Comparison of ENCODE assay signal across 20 mouse cellular contexts in the genomic region with DNA sequence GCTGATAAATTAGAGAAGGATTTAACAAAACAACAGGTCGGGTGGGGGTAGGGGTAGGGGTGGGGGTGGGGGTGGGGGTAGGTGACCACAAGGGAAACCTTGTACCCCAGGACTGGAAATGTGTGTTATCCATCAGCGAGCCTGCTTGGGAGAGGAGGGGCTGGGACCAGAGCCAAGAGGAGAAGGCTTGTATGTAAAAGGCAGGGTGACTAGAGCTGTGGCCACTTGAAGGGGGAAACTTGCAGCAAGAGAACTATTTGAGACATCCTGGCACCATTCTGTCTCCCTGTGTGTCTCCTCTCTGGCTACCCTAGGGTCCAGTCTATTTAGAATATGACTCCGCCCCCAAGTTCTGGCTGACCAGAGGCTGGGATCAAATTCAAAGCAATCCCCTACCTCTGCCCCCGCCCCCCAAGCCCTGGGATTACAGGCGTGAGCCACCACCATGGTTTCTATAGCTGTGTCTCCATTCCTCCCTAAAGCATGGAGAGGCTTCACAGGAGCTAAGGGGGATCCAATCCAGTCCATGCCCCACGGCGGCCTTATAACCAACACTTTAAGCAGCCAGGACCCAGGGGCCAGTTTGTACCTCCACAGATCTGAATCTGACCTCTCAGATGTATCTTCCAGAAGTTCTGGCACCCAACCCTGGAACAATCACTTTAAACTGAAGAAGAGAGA. TPM values are rescaled to one million over a fixed set of nuclear protein-coding genes. Genes with fewer than 3 reads are reported as not detected.
DNase-seq lines count a peak whose midpoint lies in the region; ATAC-seq and TF ChIP-seq lines count a peak whose summit lies in the region.
"Had no signal": no experiment of that assay in that cellular context is flagged by ENCODE, and none has a peak within 500 bp of the region (broad histone marks: within the 10 kb centered on the region; RNA-seq: fewer than 3 reads in every experiment).

No protein-coding gene starts in this region.

- H3K4me3 ChIP-seq in kidney, embryonic 16.5 days (ENCODE audit: low read length) = no peak overlapping the region
- no peak overlapping the region for H3K4me3 ChIP-seq in kidney, adult 2 months (ENCODE audit: insufficient read depth, low read depth, low read length)
- no peak overlapping the region for H3K4me3 ChIP-seq in stomach, embryonic 15.5 days (replicated peaks)
- no peak overlapping the region for H3K4me3 ChIP-seq in stomach, postnatal 0 days (ENCODE audit: low read depth, low read length)
- no peak overlapping the region for H3K4me3 ChIP-seq in cerebellum, adult 2 months (replicated peaks; ENCODE audit: insufficient read depth, low read depth, low read length)
- H3K4me3 ChIP-seq: heart, embryonic 13.5 days; hindbrain, embryonic 13.5 days; left cerebral cortex, adult 2 months; midbrain, embryonic 12.5 days had no signal

- H3K27ac ChIP-seq in kidney, embryonic 16.5 days (ENCODE audit: low read length) = no peak overlapping the region
- no peak overlapping the region for H3K27ac ChIP-seq in kidney, adult 2 months (ENCODE audit: insufficient read depth, low read depth, low read length)
- H3K27ac ChIP-seq in stomach, embryonic 15.5 days = no peak overlapping the region
- H3K27ac ChIP-seq in stomach, postnatal 0 days (replicated peaks) = no peak overlapping the region
- H3K27ac ChIP-seq in cerebellum, adult 2 months (ENCODE audit: insufficient read depth, low read length) = no peak overlapping the region
- H3K27ac ChIP-seq: heart, embryonic 13.5 days; hindbrain, embryonic 13.5 days; left cerebral cortex, adult 2 months; midbrain, embryonic 12.5 days had no signal

- TF ChIP-seq EP300 in stomach, postnatal 0 days (optimal IDR thresholded peaks at IDR 0.05) = no peak

- TF ChIP-seq CTCF in kidney, adult 2 months (conservative IDR thresholded peaks at IDR 0.05; ENCODE audit: insufficient read depth, insufficient read length, low read depth, low read length) = no peak
- no peak for TF ChIP-seq CTCF in stomach, postnatal 0 days (IDR thresholded peaks at IDR 0.05; ENCODE audit: low read depth)
- no peak for TF ChIP-seq CTCF in cerebellum, adult 2 months (IDR thresholded peaks at IDR 0.05; ENCODE audit: borderline replicate concordance, insufficient read depth, low read depth, low read length)

- H3K27me3 ChIP-seq in kidney, embryonic 16.5 days (ENCODE audit: insufficient read depth, low read length) = no peaks in the 10 kb centered on the region
- no peaks in the 10 kb centered on the region for H3K27me3 ChIP-seq in kidney, adult 2 months (replicated peaks; ENCODE audit: control insufficient read depth, insufficient read depth, low read length)
- 0 out of 2 replicates have a peak, but pooled peaks cover 2% of the 10 kb centered on the region for H3K27me3 ChIP-seq in stomach, embryonic 15.5 days (replicated peaks)
- H3K27me3 ChIP-seq in stomach, postnatal 0 days (ENCODE audit: control insufficient read depth, insufficient read depth, low read length) = no peaks in the 10 kb centered on the region
- H3K27me3 ChIP-seq in cerebellum, adult 2 months (ENCODE audit: control insufficient read depth, insufficient read depth, low read length) = no peaks in the 10 kb centered on the region; the same call in 1 of the 2 replicates

- TF ChIP-seq POLR2A in kidney, adult 2 months (IDR thresholded peaks at IDR 0.05; ENCODE audit: low read depth, low read length) = no peak
- no peak for TF ChIP-seq POLR2A in cerebellum, adult 2 months (IDR thresholded peaks at IDR 0.05; ENCODE audit: borderline replicate concordance, insufficient read depth, low read length)

- peak; percentile 6 for DNase-seq in gastrocnemius, postnatal 25 days
- no peak for DNase-seq in gastrocnemius, postnatal 36 days
- no peak for DNase-seq in kidney, adult 2 months
- DNase-seq in stomach, postnatal 0 days (ENCODE audit: low spot score) = no peak
- no peak for DNase-seq in cerebellum, adult 2 months
- DNase-seq: adrenal gland, postnatal 10 days; cerebellum, adult 9-10 months; kidney, adult 9 months; liver, postnatal 0 days; lung, postnatal 10 days; thymus, postnatal 36 days had no signal

- H3K9ac ChIP-seq in kidney, embryonic 16.5 days (replicated peaks; ENCODE audit: low read length) = peak overlapping the region; percentile 22; the same call in 1 of the 2 replicates
- H3K9ac ChIP-seq in stomach, embryonic 15.5 days = no peak overlapping the region
- no peak overlapping the region for H3K9ac ChIP-seq in stomach, postnatal 0 days (ENCODE audit: low read length)
- H3K9ac ChIP-seq: heart, embryonic 13.5 days; hindbrain, embryonic 13.5 days; liver, postnatal 0 days; midbrain, embryonic 12.5 days had no signal

- no peak for ATAC-seq in kidney, embryonic 16.5 days (ENCODE audit: low FRiP score, low TSS enrichment)
- ATAC-seq in stomach, embryonic 15.5 days (ENCODE audit: insufficient read depth, low FRiP score, low read depth) = 0 out of 2 replicates have a peak, but pooled peaks have one; percentile 7
- ATAC-seq in stomach, postnatal 0 days (ENCODE audit: low FRiP score, low TSS enrichment) = no peak
- ATAC-seq: forebrain, embryonic 16.5 days; inflammation-experienced regulatory T-cells, adult 6 months; liver, postnatal 0 days had no signal

- no peaks in the 10 kb centered on the region for H3K36me3 ChIP-seq in kidney, embryonic 16.5 days (ENCODE audit: insufficient read depth, low read length)
- no peaks in the 10 kb centered on the region for H3K36me3 ChIP-seq in kidney, adult 2 months (ENCODE audit: control insufficient read depth, insufficient read depth, low read length)
- no peaks in the 10 kb centered on the region for H3K36me3 ChIP-seq in stomach, embryonic 15.5 days
- H3K36me3 ChIP-seq in stomach, postnatal 0 days (ENCODE audit: control insufficient read depth, insufficient read depth, low read length) = no peaks in the 10 kb centered on the region
- H3K36me3 ChIP-seq: heart, embryonic 13.5 days; hindbrain, embryonic 13.5 days; midbrain, embryonic 12.5 days had no signal

- no peaks in the 10 kb centered on the region for H3K9me3 ChIP-seq in kidney, embryonic 16.5 days (ENCODE audit: low read length)
- H3K9me3 ChIP-seq in stomach, embryonic 15.5 days = no peaks in the 10 kb centered on the region
- no peaks in the 10 kb centered on the region for H3K9me3 ChIP-seq in stomach, postnatal 0 days (ENCODE audit: control insufficient read depth, low read length)
- H3K9me3 ChIP-seq: heart, embryonic 13.5 days; hindbrain, embryonic 13.5 days; midbrain, embryonic 12.5 days had no signal

- no peak overlapping the region for H3K4me2 ChIP-seq in kidney, embryonic 16.5 days (replicated peaks; ENCODE audit: low read depth, low read length)
- no peak overlapping the region for H3K4me2 ChIP-seq in stomach, embryonic 15.5 days
- H3K4me2 ChIP-seq in stomach, postnatal 0 days (replicated peaks; ENCODE audit: low read depth) = no peak overlapping the region
- H3K4me2 ChIP-seq: heart, embryonic 13.5 days; hindbrain, embryonic 13.5 days; liver, embryonic 11.5 days; midbrain, embryonic 12.5 days had no signal

- WGBS in kidney, embryonic 16.5 days = 64% methylated on average over 7 of the region's 7 CpGs
- WGBS in kidney, adult 2 months = 76% methylated on average over 7 of the region's 7 CpGs
- 73% methylated on average over 7 of the region's 7 CpGs for WGBS in stomach, embryonic 15.5 days
- WGBS in stomach, postnatal 0 days = 68% methylated on average over 7 of the region's 7 CpGs
- WGBS in cerebellum, adult 2 months = 61% methylated on average over 7 of the region's 7 CpGs

- peaks cover 23% of the 10 kb centered on the region for H3K4me1 ChIP-seq in kidney, embryonic 16.5 days (ENCODE audit: insufficient read depth, low read length)
- H3K4me1 ChIP-seq in kidney, adult 2 months (ENCODE audit: control insufficient read depth, insufficient read depth, low read length) = no peaks in the 10 kb centered on the region
- peaks cover 8% of the 10 kb centered on the region; the same call in 1 of the 2 replicates for H3K4me1 ChIP-seq in stomach, embryonic 15.5 days
- 0 out of 2 replicates have a peak, but pooled peaks cover 2% of the 10 kb centered on the region for H3K4me1 ChIP-seq in stomach, postnatal 0 days (replicated peaks; ENCODE audit: control insufficient read depth, insufficient read depth)
- H3K4me1 ChIP-seq in cerebellum, adult 2 months (ENCODE audit: control insufficient read depth, insufficient read depth, low read length) = no peaks in the 10 kb centered on the region

- intact Hi-C loops in gastrocnemius, postnatal 36 days (cut with DNase I) = no loop called here

RNA-seq across cellular contexts. Expression of gene Galnt10, which starts 13.3 kb away (rescaled TPM):
- total RNA-seq in gastrocnemius, postnatal 25 days (2021) = 1 to 10 TPM; 6.0 to 7.5 TPM
- total RNA-seq in gastrocnemius, postnatal 36 days (2021) = 1 to 10 TPM; 5.2 to 6.3 TPM
- polyA plus RNA-seq in kidney, embryonic 16.5 days (2015; fragmentation: Nextera tagmentation; extraction: Ambion mirVana) = 23.6 TPM in 2 replicates
- 10.5 and 11.1 TPM in 2 replicates for polyA plus RNA-seq in kidney, adult 2 months (2012; rRNA removed)
- polyA plus RNA-seq in stomach, embryonic 15.5 days (2015; fragmentation: Nextera tagmentation; extraction: Ambion mirVana) = 19.8 and 20.5 TPM in 2 replicates
- polyA plus RNA-seq in stomach, postnatal 0 days (2015; fragmentation: Nextera tagmentation; extraction: Ambion mirVana) = 8.8 and 9.6 TPM in 2 replicates
- polyA plus RNA-seq in cerebellum, adult 2 months (2012; rRNA removed) = 9.9 and 11.2 TPM in 2 replicates
